Mouse (Mus musculus): ENCODE measurements around the gene Syngap1.

DNA sequence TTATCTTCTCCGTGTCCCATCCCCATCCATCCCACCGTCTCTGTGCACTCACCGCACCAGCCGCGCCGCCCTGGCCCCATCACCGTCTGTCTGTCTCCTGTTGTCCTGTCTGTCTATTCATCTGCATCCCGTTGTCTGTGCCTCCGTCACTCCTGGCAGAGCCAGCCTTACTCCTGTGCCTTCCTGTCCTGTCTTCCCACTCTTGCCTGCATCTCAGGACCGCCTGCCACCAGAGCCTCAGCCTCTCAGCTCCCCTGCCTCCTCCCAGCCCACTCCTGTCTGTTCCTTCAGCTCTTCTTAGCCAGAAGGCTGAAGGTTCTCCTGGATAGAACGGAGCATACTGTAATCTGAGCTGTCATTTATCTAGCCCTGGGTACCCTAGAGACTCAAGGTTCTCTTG, 25.9 kb downstream of the Syngap1 start:
- TF ChIP-seq POLR2A (IDR thresholded peaks at IDR 0.05; ENCODE audit: borderline replicate concordance, control insufficient read depth, low read depth, low read length) = no peak
- TF ChIP-seq CTCF (IDR thresholded peaks at IDR 0.05; ENCODE audit: control insufficient read depth, insufficient read depth, low read length) = no peak
